Mouse (Mus musculus): Measurements from ENCODE around the gene Pramef8.
"Not testable (repeated sequence)": the region's sequence is repeated elsewhere in the genome, so short reads cannot be mapped to it uniquely, and the experiment has no call there.

GRCm38 (mm10) chr4:143426770-143427169 is 14.5 kb downstream of the Pramef8 start:
- not testable (repeated sequence) for TF ChIP-seq CTCF, EP300 (IDR thresholded peaks at IDR 0.05; ENCODE audit: low read depth)
